ENCODE assay signal across 22 mouse cellular contexts in the genomic region with DNA sequence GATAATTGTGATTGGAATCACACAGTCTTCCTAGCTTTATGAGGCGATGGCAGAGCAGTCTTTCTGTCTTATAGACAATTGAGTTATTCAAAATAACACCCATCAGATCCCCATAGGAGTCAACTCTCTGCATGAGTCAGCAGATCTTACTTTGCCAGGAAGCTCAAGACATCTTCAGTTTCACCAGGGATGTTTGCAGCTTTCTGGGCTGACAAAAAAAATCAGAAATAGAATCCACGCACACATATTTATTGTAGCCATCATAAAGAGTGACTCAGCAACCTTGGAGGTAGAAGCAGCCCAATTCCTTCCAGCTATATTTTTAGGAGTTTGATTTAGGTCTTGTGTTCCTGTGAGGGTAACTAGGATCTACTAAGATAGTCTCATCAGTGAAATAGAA.
DNase-seq lines count a peak whose midpoint lies in the region; ATAC-seq lines count a peak whose summit lies in the region.
"Had no signal": no experiment of that assay in that cellular context is flagged by ENCODE, and none has a peak within 500 bp of the region (broad histone marks: within the 10 kb centered on the region; RNA-seq: fewer than 3 reads in every experiment).

No protein-coding gene starts in this region.

- H3K27ac ChIP-seq in midbrain, embryonic 11.5 days (ENCODE audit: low read depth, low read length) = no peak overlapping the region
- H3K27ac ChIP-seq: heart, adult 2 months; hindbrain, embryonic 12.5 days; hindbrain, embryonic 15.5 days had no signal

- no peak for ATAC-seq in midbrain, embryonic 11.5 days (ENCODE audit: low FRiP score)
- ATAC-seq: activated CD4-positive, CD25-positive, alpha-beta regulatory T cell, adult 4 months; CD4-positive, CD25-positive, alpha-beta regulatory T cell, adult 4 months; forebrain, embryonic 14.5 days; forebrain, postnatal 0 days; intestine, postnatal 0 days had no signal

- H3K9me3 ChIP-seq in midbrain, embryonic 11.5 days (ENCODE audit: control insufficient read depth, low read length) = no peaks in the 10 kb centered on the region
- H3K9me3 ChIP-seq: hindbrain, embryonic 12.5 days; hindbrain, embryonic 15.5 days had no signal

- H3K4me1 ChIP-seq in midbrain, embryonic 11.5 days (ENCODE audit: control insufficient read depth, insufficient read depth, low read length) = no peaks in the 10 kb centered on the region
- H3K4me1 ChIP-seq: hindbrain, embryonic 12.5 days; hindbrain, embryonic 15.5 days had no signal

- H3K4me3 ChIP-seq in midbrain, embryonic 11.5 days (ENCODE audit: low read depth, low read length) = no peak overlapping the region
- H3K4me3 ChIP-seq: heart, adult 2 months; hindbrain, embryonic 12.5 days; hindbrain, embryonic 15.5 days had no signal

- DNase-seq in frontal cortex, adult 2 months (ENCODE audit: extremely low spot score in 1 of 2, low spot score in 1 of 2) = peak; percentile 20 to 52
- no peak for DNase-seq in frontal cortex, postnatal 10 days (ENCODE audit: low spot score in 2 of 2)
- DNase-seq in 3T3-L1 (ENCODE audit: low read depth, low spot score) = peak; percentile 75
- DNase-seq in brain, adult 2 months (ENCODE audit: low read depth, low spot score) = peak; percentile 68
- no peak for DNase-seq in heart, adult 9 months (ENCODE audit: low spot score in 2 of 2)
- DNase-seq in midbrain, embryonic 11.5 days (ENCODE audit: low spot score, missing footprints) = no peak
- DNase-seq: adrenal gland, adult 8-10 months; adrenal gland, postnatal 25 days; cerebellum, adult 18-20 months; cerebellum, adult 9-10 months; cerebellum, postnatal 14 days; forebrain, postnatal 0 days; gastrocnemius, postnatal 10 days; gastrocnemius, postnatal 36 days; heart, adult 2 months had no signal

- no peaks in the 10 kb centered on the region for H3K27me3 ChIP-seq in midbrain, embryonic 11.5 days (ENCODE audit: control insufficient read depth, insufficient read depth, low read length)
- H3K27me3 ChIP-seq: hindbrain, embryonic 12.5 days; hindbrain, embryonic 15.5 days had no signal

- H3K4me2 ChIP-seq in midbrain, embryonic 11.5 days = no peak overlapping the region
- H3K4me2 ChIP-seq: heart, embryonic 11.5 days; hindbrain, embryonic 12.5 days; hindbrain, embryonic 15.5 days had no signal

- 87% methylated on average over 2 of the region's 2 CpGs for WGBS in midbrain, embryonic 11.5 days

- H3K36me3 ChIP-seq in midbrain, embryonic 11.5 days (ENCODE audit: control insufficient read depth, insufficient read depth, low read length) = no peaks in the 10 kb centered on the region
- H3K36me3 ChIP-seq: hindbrain, embryonic 12.5 days; hindbrain, embryonic 15.5 days had no signal

- H3K9ac ChIP-seq in midbrain, embryonic 11.5 days (ENCODE audit: low read length) = no peak overlapping the region
- H3K9ac ChIP-seq: forebrain, postnatal 0 days; hindbrain, embryonic 12.5 days; hindbrain, embryonic 15.5 days had no signal

Comparison
In these comparisons a context has a peak if more than half of its experiments do, and no peak if none do; other contexts are left out.
1. DNase-seq: peak in frontal cortex, adult 2 months (2 of 2), 3T3-L1 (single experiment) and brain, adult 2 months (single experiment); none in frontal cortex, postnatal 10 days (0 of 2), heart, adult 9 months (0 of 2) and midbrain, embryonic 11.5 days (single experiment).